Mouse (Mus musculus) bone marrow macrophage, adult 2 months (primary cell): Measurements from ENCODE around the gene Rab21.

Source experiments
- CTCF ChIP-seq: IDR thresholded peaks from 2 replicates; pipeline ENCODE4 v1.5.1; 2012; ENCODE audit warnings: low read depth, mild to moderate bottlenecking, low read length, moderate library complexity
- POLR2A ChIP-seq: IDR thresholded peaks from 2 replicates; pipeline ENCODE4 v1.6.1; 2012; ENCODE audit warnings: mild to moderate bottlenecking, low read depth, low read length, borderline replicate concordance

DNA sequence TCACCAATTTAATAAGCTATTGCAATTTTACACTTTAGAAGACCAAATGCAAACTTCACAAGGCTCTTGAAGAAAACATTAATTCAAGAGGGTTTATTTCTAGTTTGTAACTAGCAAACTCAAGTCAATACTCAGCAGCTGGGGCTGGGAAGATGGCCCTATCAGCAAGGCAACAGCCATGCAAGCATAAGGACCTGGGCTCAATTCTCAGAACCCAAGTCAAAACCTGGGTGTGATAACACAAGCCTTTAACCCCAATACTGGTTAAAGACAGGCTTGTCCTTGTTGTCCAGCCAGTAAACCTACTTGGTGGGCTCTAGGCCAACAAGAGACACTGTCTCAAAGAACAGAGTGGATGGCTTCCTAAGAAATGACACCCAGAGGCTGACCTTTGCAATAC, 31.1 kb upstream of the Rab21 start:
- TF ChIP-seq CTCF (no peak), POLR2A (no peak)
